Mouse (Mus musculus) intestine, postnatal 0 days (tissue): ENCODE measurements around the gene Prdm11. TPM values are rescaled to one million over a fixed set of nuclear protein-coding genes. Genes with fewer than 3 reads are reported as not detected.

Experiments
- ATAC-seq: fragments of 200-750 bp; cut with Nextera tagmentation; 2 replicates; pipeline ENCODE4 v1.8.0; 2017; ENCODE audit warnings: mild to moderate bottlenecking, moderate TSS enrichment, moderate library complexity
- H3K27ac ChIP-seq: fragments of 300-500 bp; sonication (generic); 2 replicates; pipeline ENCODE4 v1.5.1; 2014; ENCODE audit warnings: mild to moderate bottlenecking, low read depth, low read length, moderate library complexity
- H3K27me3 ChIP-seq: fragments of 300-500 bp; sonication (generic); replicated peaks from 2 replicates; pipeline ENCODE4 v1.6.1; 2014; ENCODE audit warnings: low read length, mixed read lengths; ENCODE audit not compliant: control insufficient read depth, insufficient read depth
- H3K36me3 ChIP-seq: fragments of 300-500 bp; sonication (generic); 2 replicates; pipeline ENCODE4 v1.6.1; 2014; ENCODE audit warnings: mild to moderate bottlenecking, moderate library complexity; ENCODE audit not compliant: control insufficient read depth, insufficient read depth
- H3K4me1 ChIP-seq: fragments of 300-500 bp; sonication (generic); replicated peaks from 2 replicates; pipeline ENCODE4 v1.6.1; 2014; ENCODE audit warnings: antibody characterized with exemption, low read length, mixed read lengths; ENCODE audit not compliant: control insufficient read depth, insufficient read depth
- H3K4me2 ChIP-seq: fragments of 300-500 bp; sonication (generic); replicated peaks from 2 replicates; pipeline ENCODE4 v1.6.1; 2014; ENCODE audit warnings: low read depth, mild to moderate bottlenecking, moderate library complexity
- H3K4me3 ChIP-seq: fragments of 300-500 bp; sonication (generic); 2 replicates; pipeline ENCODE4 v1.5.1; 2014; ENCODE audit warnings: low read depth, low read length
- H3K9ac ChIP-seq: fragments of 300-500 bp; sonication (generic); 2 replicates; pipeline ENCODE4 v1.6.1; 2014; ENCODE audit warnings: mild to moderate bottlenecking, low read depth, low read length
- H3K9me3 ChIP-seq: fragments of 300-500 bp; sonication (generic); 2 replicates; pipeline ENCODE4 v1.6.1; 2016; ENCODE audit warnings: mixed run types; ENCODE audit not compliant: control insufficient read depth
- CTCF ChIP-seq: sonication (generic); IDR thresholded peaks from 2 replicates; pipeline ENCODE4 v1.5.1; 2016; ENCODE audit warnings: low read depth, mild to moderate bottlenecking, control low read depth, antibody characterized with exemption, moderate library complexity
- WGBS: fragments of 180-500 bp; shearing (Covaris S2); extraction: QIAGEN DNeasy Blood & Tissue Kit; methylation state at CpG from one replicate; pipeline ENCODE4 v1.1.7; 2014; 5-methylcytosine and 5-hydroxymethylcytosine counted together
- polyA plus RNA-seq: library from polyadenylated mRNA; unstranded; fragments of >200 nt; fragmentation: Nextera tagmentation; extraction: Ambion mirVana; gene quantifications from 2 replicates; pipeline ENCODE4 v1.2.1, GENCODE M21; 2015

Gene Prdm11
- polyA plus RNA-seq, 1 experiment from 2014 or later = 2.3 TPM

DNA sequence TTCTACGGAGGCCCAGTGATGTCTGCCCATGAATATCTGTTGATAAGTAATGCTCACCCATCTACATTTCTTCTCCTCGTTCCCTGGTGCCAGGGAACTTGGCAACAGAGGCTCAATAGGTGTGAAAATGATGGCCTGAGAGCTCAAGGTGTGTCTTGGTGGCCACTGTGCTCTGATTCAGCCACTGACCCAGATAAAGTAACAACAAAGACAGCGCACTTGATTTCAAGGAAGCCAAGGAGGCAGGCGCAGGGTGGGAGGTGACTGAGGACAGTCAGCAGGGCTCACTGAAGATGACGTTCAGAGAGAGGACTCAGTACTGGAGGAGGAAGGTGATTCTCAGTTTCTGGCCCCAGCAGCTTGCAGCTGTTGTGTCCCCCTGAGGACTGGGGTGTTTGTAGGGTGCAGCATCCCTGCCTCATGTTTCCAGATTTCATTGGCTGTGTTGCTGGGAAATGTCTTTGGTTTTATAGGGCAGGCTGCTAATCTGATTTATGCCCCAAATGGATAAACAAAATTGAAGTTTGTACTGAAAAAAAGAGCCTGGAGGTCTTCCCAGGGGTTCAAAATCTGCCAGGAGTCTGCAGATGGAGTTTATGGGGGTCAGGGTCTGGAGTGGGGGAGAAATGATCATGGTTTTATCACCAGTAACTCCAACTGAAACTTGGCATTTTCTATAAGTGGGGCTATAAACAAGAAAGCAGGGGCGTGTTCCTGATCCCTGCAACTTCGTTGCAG, 128.4 kb downstream of the Prdm11 start:
- peaks cover 28% of the 10 kb centered on the region for H3K27me3 ChIP-seq
- no peak overlapping the region for H3K4me2 ChIP-seq
- ATAC-seq = no peak
- no peak overlapping the region for H3K27ac ChIP-seq
- no peak overlapping the region for H3K9ac ChIP-seq
- no peak overlapping the region for H3K4me3 ChIP-seq
- no peaks in the 10 kb centered on the region for H3K36me3 ChIP-seq
- H3K4me1 ChIP-seq = no peaks in the 10 kb centered on the region
- no peaks in the 10 kb centered on the region for H3K9me3 ChIP-seq
- TF ChIP-seq CTCF = no peak
- WGBS = 40% methylated on average over 7 of the region's 7 CpGs

DNA sequence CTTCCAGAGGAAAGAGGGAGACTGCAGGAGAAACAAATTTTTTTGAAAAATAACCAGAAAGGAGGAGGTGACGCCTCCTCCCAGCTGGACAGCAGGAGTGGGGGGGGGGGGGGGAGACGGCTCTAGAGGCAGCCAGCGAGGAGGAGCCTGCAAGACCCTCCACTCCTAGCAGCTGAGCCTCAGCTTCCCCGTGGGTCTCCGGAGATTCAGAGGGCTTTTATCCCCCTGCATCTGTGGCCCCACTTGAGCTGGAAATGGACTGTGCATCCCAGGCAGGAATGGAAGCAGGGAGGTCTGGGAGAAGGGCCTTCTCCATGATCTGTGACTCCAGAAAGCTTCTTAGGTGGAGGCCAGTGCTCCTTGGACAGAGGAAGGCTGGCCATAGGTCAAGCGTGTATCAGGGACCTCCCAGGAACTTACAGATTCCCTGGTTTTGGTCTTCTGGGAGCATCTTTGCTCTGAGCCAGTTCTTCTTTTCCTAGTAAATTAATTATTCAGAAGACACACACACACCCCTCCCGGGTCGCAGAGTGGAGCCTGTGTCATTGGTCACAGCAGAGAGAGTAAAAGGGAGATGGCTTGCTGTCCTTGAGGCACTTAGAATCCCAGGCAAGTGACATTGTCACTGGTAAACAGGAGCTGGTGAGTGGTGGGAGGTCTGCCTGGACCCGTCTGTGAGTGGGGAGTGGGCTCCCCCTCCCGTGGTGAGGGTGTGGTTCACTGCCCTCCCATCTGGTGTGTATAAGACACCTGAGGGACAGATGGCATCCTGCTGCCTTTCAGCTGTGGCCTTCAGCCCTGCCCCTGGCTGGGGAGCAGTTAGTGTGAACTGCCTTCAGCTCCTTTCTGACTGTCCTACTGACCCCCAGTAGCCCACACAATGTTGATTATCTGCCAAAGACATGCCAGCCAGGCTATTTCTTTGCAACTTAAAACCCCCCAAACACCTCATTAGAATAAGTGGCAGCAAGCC, 130.0 kb downstream of the Prdm11 start:
- Histone ChIP-seq H3K27me3 (peaks cover 29% of the 10 kb centered on the region), H3K4me1 (no peaks in the 10 kb centered on the region), H3K27ac (no peak overlapping the region), H3K4me2 (peak overlapping the region; percentile 70), H3K9me3 (no peaks in the 10 kb centered on the region), H3K9ac (0 out of 2 replicates have a peak overlapping the region, but pooled peaks have one; percentile 27), H3K4me3 (peak overlapping the region; percentile 38), H3K36me3 (no peaks in the 10 kb centered on the region)
- TF ChIP-seq CTCF = no peak
- no peak for ATAC-seq
- 22% methylated on average over 9 of the region's 10 CpGs for WGBS

Other genes starting within 250 kb of the Prdm11 start
- 1.7 and 2.5 TPM in 2 replicates for gene Syt13, start 131.1 kb downstream of the Prdm11 start, polyA plus RNA-seq
- gene Trp53i11, start 141.4 kb upstream of the Prdm11 start, polyA plus RNA-seq = 16.4 and 21.8 TPM in 2 replicates